Mouse (Mus musculus) erythroblast, adult 5-6 weeks (primary cell): ENCODE measurements around the gene Pigg. TPM values are rescaled to one million over a fixed set of nuclear protein-coding genes. Genes with fewer than 3 reads are reported as not detected.

Source experiments
- ATAC-seq: replicated peaks from 2 replicates; pipeline ENCODE4 v1.8.0; 2016; ENCODE audit warnings: moderate number of reproducible peaks, mild to moderate bottlenecking, moderate TSS enrichment, inconsistent platforms; ENCODE audit not compliant: poor library complexity, low FRiP score, severe bottlenecking
- total RNA-seq, 2 experiments: library from RNA; stranded (forward) in 1 of 2; stranded (reverse) in 1 of 2; fragments of 150-400 nt in 1 of 2; fragments of 200-764, 138-1000 nt in 1 of 2; gene quantifications; 2 replicates each; pipeline versions ENCODE4 v1.2.3 to v1.2.4; 2015 to 2017; ENCODE audit warnings: low replicate concordance in 2 of 2

The Pigg gene
- total RNA-seq, 2 experiments from 2014 or later: 0.19 to 2.7 TPM

DNA sequence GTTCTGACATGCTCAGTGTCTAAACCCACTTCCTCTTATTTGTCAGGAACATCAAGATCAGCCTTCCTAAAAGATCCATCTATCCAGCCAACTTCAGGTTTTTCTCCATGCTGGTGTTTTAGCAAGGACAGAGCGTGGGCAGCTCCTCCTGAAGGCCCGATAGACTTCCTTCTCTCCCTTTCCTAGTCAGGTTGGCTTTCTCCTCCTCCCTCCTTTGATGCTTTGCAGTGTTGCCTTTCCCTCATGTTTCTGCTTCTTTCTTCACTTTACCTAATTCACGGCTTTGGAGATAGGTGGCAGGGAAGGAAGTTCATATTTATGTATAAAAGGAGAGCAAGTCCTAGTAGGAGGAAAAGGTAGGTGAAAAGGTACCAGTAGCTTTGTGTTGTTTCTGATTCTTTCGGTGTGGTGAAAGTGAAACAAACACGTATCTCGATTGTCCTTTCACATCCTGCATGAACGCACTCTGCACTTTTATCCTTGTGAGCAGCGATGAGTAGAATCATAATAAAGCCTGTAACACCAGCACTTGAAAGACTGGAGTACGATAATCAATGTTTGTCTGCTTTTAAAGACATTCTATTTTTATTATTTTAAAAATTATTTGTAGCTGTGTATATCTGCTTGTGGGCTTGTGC is 37.2 kb downstream of the Pigg start:
- no peak for ATAC-seq

DNA sequence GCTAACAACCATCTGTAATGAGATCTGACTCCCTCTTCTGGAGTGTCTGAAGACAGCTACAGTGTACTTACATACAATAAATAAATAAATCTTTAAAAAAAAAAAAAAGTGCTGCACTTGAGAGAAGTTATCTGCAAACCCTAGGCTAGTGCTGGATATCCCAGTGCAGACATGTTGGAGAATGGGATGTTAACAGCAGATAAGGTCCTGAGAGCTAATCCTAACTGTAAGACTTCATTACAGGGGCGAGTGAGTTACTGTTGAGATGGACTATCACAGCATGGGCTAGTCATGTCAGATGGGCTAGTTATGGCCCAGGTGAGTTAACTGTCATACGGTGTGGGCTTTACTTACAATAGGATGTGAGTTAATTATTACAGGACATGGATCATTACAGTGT is 41.6 kb downstream of the Pigg start:
- no peak for ATAC-seq

DNA sequence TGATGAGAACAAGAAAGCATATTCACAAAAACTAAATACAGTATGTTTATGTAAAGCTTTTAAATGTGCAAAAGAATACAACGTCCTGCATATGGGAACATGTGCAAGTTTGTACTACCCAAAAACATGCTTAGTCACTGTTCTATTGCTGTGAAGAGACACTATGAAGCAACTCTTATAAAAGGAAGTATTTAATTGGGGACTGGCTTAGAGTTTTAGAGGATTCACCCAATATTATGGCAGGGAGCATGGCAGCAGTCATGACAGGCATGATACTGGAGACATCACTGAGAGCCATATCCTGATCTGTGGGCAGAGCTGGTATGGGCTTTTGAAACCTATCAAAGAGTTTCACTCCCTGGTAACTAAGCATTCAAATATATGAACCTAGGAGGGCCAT is 45.5 kb downstream of the Pigg start:
- no peak for ATAC-seq

DNA sequence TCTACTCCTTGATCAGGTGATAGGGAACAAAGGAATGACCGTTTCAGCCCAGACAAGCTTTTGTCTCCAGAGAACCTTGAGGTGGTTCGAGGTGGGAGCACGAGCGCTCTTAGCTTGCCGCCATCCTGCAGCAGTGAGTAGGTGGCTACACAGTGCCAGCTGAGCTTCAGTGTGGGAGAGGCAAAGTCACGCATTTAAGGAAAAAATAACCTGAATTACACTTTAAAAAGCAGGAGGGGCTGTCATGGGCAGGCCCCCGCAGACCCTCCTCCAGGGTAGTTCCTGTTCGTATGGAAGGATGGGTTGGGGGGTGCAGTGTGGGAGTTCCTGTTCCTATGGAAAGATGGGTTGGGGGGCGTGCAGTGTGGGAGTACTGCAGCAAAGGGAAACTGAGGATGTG is 47.1 kb downstream of the Pigg start:
- no peak for ATAC-seq

- ATAC-seq: no peak
These were observed 47.8 kb downstream of the Pigg start for GRCm38 (mm10) chr5:108360211-108360610.

- no peak for ATAC-seq
These were observed 49.9 kb downstream of the Pigg start for GRCm38 (mm10) chr5:108362330-108362729.

DNA sequence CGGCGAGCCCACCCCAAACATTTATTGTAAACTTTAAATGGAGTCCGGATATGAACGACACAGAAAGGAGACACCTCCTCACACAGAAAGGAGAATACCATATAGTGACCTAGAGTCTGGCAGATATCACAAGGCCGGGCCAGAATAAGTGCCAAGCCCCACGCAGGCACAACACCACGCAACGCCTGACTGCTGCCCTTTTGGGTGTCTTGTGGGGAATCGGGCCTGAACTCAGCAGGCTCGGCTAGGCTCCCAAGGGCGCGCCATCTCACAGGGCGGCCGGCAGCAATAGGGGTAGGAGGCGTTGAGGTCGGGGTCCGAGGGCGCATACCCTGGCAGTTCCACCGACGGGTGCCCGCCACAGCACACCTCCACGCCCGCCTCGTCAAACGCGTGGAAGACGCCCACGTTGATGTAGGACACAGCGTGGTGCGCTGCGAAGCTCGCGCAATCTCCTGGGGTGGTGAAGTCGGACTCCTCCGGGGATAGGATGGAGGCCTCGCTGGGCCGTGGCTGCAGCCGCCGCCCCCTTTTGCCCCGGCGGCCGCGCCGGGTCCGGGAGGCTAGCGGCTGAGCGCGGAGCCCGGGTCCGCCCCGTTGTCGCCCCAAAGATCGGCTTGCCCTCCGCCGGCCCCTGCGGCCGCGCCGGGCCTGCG is 54.0 kb downstream of the Pigg start:
- no peak for ATAC-seq

GRCm38 (mm10) chr5:108366984-108367841 is 54.8 kb downstream of the Pigg start:
- ATAC-seq: no peak

GRCm38 (mm10) chr5:108367871-108368332 is 55.5 kb downstream of the Pigg start, which contains the start of gene Gm42517:
TSS of gene Gm42517 (minus strand) at chr5:108367922.
- no peak for ATAC-seq

DNA sequence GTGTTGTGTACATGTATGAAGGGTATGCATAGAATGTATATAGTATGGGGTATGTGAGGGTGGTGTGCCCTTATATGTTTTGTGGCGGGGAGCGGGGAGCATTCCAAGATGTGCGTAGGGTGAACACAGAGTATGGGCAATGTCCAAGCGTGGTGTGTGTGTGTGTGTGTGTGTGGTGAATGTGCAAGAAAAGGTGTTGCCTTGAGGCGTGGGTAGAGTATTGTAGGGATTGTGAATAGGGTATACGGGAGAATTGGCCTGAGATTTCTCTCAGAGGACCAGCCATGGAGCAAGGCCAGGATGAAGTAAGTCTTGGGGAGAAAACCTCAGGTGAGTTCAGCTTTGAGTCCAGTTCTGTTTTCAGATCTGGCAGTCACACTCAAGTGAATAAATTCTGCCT is 56.0 kb downstream of the Pigg start:
- ATAC-seq: no peak

DNA sequence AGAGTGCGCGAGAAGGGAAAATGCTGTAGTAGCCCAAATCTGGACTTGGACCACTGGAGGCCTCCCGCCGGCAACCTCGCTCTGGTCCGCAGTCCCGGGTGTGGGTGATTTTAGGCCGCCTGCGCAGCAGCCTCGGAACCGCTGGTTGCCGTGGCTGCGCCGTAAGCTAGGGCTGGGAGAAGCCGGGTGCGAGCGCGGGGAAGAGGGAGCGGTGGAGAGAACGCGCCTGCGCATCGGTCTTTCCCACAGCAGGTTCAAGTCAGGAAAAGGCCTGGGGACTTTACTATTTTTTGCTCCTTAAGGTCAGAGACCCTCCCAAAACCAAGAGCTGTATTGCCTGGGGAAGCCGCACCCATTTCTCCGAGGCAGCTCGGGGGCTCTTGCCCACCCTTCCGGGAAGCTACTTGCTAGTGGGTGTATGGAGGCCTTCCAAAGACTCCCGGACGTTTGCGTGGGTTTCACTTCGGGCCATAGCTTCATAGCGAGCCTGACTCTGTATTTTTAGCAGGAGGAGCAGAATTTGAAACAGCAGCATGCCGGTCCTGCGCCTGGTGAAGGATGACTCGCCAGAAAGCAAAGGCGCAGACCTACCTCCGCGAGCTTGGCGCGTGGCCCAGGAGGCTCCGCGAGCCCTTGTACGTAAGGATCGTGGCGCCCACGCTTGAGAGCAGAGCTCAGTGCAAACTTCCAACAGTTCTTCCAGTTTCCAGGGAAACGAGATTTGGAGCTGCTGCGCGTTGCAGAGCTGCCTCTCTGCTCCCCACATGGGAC is 56.6 kb downstream of the Pigg start:
- no peak for ATAC-seq

DNA sequence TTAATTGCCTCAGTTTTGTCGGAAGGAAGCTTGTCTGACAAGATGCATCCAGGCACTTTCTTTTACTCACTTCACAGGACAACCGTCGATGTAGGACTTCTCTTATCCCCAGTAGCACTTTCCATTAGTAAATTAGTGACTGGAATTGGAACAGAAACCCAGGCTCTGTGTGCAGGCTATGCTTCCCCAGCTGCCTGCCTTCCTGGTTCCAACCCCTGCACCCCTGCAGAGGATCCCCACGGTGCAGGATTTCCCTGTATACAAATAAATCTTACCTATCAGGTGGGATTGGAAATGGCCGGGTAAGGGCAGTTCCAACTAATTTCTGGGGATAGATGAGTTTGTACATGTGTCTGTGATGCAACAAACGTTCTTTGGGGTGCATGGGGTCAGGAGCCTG is 57.6 kb downstream of the Pigg start:
- ATAC-seq: no peak

- no peak for ATAC-seq
These were observed 61.7 kb downstream of the Pigg start for GRCm38 (mm10) chr5:108374079-108374478.

- no peak for ATAC-seq
These were observed 63.6 kb downstream of the Pigg start for GRCm38 (mm10) chr5:108376059-108376458.

DNA sequence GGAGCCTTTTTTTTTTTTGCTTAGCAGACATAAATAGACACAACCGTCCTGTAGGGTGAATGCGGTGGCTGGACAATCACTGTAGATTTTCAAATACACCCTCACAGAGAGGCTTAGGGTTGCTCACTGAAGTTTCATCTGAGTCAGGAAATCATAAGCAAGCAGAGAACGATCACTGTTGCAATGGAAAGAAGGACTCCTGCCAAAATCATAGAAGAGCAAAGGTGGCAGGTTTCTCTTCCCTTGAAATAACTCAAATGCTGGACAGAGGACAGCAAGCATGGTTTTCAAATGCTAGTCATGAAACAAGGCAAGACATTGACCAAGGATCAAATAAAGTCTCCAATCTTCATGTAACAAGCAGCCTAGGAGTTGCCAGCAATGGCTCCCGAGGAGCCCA is 65.9 kb downstream of the Pigg start:
- no peak for ATAC-seq

DNA sequence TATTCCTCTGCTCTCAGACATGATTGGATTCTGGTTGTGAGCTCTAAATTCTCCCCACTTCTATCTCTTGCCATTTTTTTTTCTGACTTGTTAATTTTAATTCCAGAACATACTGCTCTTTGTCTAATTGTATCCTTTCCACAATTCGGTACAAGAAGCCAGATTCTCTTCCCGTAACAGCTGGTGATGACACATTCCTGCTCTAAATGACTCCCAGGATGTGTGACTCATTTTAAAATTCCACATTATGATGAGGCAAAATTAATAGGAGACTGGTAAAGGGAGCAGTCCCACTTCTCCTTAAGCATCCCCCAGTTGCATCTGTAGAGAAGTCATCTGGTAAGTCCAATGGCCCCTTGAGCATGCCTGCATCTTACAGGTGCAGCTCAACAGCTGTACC is 73.2 kb downstream of the Pigg start:
- ATAC-seq: no peak

GRCm38 (mm10) chr5:108386449-108386848 is 74.0 kb downstream of the Pigg start:
- no peak for ATAC-seq

- no peak for ATAC-seq
These were observed 75.8 kb downstream of the Pigg start, which contains the start of gene Pde6b for GRCm38 (mm10) chr5:108388201-108388600. TSS of gene Pde6b (plus strand) at chr5:108388391.

GRCm38 (mm10) chr5:108389744-108390143 is 77.3 kb downstream of the Pigg start:
- ATAC-seq: no peak
